Mouse (Mus musculus) spleen, adult 2 months (tissue): Measurements from ENCODE around the gene Auts2.

ENCODE experiments used
- CTCF ChIP-seq: fragments of 200-500 bp; IDR thresholded peaks from 2 replicates; pipeline ENCODE4 v1.5.1; 2011; ENCODE audit warnings: mild to moderate bottlenecking, inconsistent platforms; ENCODE audit not compliant: insufficient read depth, insufficient read length, insufficient replicate concordance; ENCODE audit errors: extremely low read depth
- POLR2A ChIP-seq: fragments of 200-500 bp; IDR thresholded peaks from 2 replicates; pipeline ENCODE4 v1.6.1; 2011; ENCODE audit warnings: low read depth, low read length, inconsistent platforms

GRCm38 (mm10) chr5:131597503-131597902 is 945.6 kb downstream of the Auts2 start:
- TF ChIP-seq CTCF (no peak), POLR2A (no peak)
